Mouse (Mus musculus) thymus, adult 2 months (tissue): ENCODE measurements around the gene Glis3. TPM values are rescaled to one million over a fixed set of nuclear protein-coding genes. Genes with fewer than 3 reads are reported as not detected.
A peak's percentile ranks its signal among the peaks of the same experiment; 100 is the strongest.

Experiments used
- DNase-seq: peaks from one replicate; pipeline ENCODE4 v3.0.0; 2021
- H3K27ac ChIP-seq: fragments of 200-500 bp; 2 replicates; pipeline ENCODE4 v1.5.1; 2012; ENCODE audit warnings: low read length, control low read depth; ENCODE audit not compliant: control insufficient read depth, insufficient read depth
- H3K27me3 ChIP-seq: fragments of 200-500 bp; 2 replicates; pipeline ENCODE4 v1.6.1; 2012; ENCODE audit warnings: mild to moderate bottlenecking, low read length, moderate library complexity, mixed read lengths; ENCODE audit not compliant: control insufficient read depth, insufficient read depth
- H3K36me3 ChIP-seq: fragments of 200-500 bp; 2 replicates; pipeline ENCODE4 v1.6.1; 2012; ENCODE audit warnings: mild to moderate bottlenecking, low read length, moderate library complexity; ENCODE audit not compliant: control insufficient read depth, insufficient read depth
- H3K4me1 ChIP-seq: fragments of 200-500 bp; replicated peaks from 2 replicates; pipeline ENCODE4 v1.6.1; 2012; ENCODE audit warnings: low read length; ENCODE audit not compliant: control insufficient read depth, insufficient read depth
- H3K4me3 ChIP-seq: fragments of 200-500 bp; 2 replicates; pipeline ENCODE4 v1.5.1; 2012; ENCODE audit warnings: mild to moderate bottlenecking, low read length, control low read depth, moderate library complexity; ENCODE audit not compliant: control insufficient read depth, insufficient read depth
- CTCF ChIP-seq: fragments of 200-500 bp; IDR thresholded peaks from 2 replicates; pipeline ENCODE4 v1.5.1; 2012; ENCODE audit warnings: mild to moderate bottlenecking, control low read depth, low read length, moderate library complexity, borderline replicate concordance; ENCODE audit not compliant: control insufficient read depth, poor library complexity, insufficient read depth; ENCODE audit errors: extremely low read depth
- POLR2A ChIP-seq: fragments of 200-500 bp; IDR thresholded peaks from 2 replicates; pipeline ENCODE4 v1.6.1; 2012; ENCODE audit warnings: mild to moderate bottlenecking, low read length, control low read depth, moderate library complexity; ENCODE audit not compliant: control insufficient read depth, poor library complexity, insufficient read depth; ENCODE audit errors: extremely low read depth
- WGBS: fragments of 180-500 bp; shearing (Covaris S2); methylation state at CpG from one replicate; pipeline ENCODE4 v1.1.7; 2018; 5-methylcytosine and 5-hydroxymethylcytosine counted together
- polyA plus RNA-seq: library from polyadenylated mRNA; depleted of rRNA; stranded (reverse); fragments of >200 nt; gene quantifications from 2 replicates; pipeline ENCODE4 v1.2.3, GENCODE M21; 2012

Gene Glis3
- polyA plus RNA-seq, 1 experiment = 1.8 TPM

DNA sequence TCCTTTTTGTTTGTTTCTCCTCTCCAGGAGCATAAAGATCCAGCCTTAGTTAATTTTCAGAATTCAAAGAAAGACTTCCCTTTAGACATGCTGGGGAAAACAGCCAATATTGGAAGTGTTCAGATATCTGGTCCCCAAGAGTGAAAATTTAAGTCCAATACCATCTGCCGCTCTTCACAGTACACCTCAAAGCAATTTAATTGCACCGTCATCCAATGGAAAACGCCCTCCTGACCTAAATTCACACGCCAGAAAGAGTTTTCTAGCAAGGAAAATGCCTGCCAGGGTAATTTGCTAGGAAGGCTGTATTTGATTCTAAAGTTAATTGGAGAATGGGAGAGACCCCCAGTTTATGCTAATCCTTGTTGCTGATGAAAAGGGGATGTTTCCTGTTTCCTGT lies 374.4 kb downstream of the Glis3 start:
- 91% methylated on average over 4 of the region's 4 CpGs for WGBS
- H3K27ac ChIP-seq = no peak overlapping the region
- no peak for TF ChIP-seq CTCF
- TF ChIP-seq POLR2A = no peak
- no peak overlapping the region for H3K4me3 ChIP-seq
- DNase-seq = no peak
- no peaks in the 10 kb centered on the region for H3K36me3 ChIP-seq
- no peaks in the 10 kb centered on the region for H3K4me1 ChIP-seq
- no peaks in the 10 kb centered on the region for H3K27me3 ChIP-seq

DNA sequence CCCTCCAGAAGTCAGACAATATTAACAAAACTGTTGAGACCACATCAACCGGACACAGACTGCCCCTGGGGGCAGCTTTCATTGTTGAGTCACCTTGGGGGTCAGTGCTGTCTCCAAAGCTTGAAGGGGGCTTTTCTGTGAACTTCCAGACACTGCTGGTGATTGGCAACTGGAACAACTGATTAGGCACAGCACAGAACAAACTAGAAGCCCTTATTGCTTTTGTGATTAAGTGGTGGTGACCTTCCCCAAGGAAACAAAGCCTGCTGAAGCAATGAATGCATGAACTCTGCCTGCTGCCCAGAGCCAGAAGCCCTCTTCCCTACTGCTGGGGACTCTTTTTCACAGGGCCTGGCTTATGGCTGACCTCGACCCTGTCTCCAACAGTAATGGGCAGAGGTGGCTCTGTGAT lies 377.0 kb downstream of the Glis3 start:
- Histone ChIP-seq H3K4me3 (no peak overlapping the region), H3K27me3 (no peaks in the 10 kb centered on the region), H3K36me3 (no peaks in the 10 kb centered on the region), H3K4me1 (peaks cover 15% of the 10 kb centered on the region), H3K27ac (no peak overlapping the region)
- TF ChIP-seq POLR2A (no peak), CTCF (no peak)
- no peak for DNase-seq
- WGBS = 85% methylated on average over 2 of the region's 2 CpGs

DNA sequence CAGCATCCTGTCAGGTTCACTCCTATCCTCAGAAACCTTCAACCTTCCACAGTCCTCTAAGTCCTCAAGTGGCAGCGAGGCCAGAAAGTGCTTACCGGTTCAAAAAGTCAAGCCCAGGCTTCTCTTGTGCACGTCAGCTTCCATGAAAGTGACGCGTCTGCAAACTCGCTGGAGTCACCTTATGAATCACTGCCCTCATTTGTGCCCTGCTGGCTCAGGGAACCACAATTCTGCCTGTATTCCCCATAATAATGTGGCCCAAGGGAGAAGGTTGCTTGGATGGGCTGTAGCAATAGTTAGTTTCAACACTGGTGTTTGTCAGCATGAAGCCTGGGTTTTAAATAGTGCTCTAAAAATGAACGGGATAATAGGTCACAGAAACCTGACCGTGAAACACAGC lies 379.7 kb downstream of the Glis3 start:
- H3K27me3 ChIP-seq = no peaks in the 10 kb centered on the region
- no peak for TF ChIP-seq POLR2A
- no peak for TF ChIP-seq CTCF
- 97% methylated on average over 8 of the region's 8 CpGs for WGBS
- no peak for DNase-seq
- H3K36me3 ChIP-seq = no peaks in the 10 kb centered on the region
- H3K4me1 ChIP-seq = peaks cover 22% of the 10 kb centered on the region
- no peak overlapping the region for H3K27ac ChIP-seq
- H3K4me3 ChIP-seq = no peak overlapping the region

DNA sequence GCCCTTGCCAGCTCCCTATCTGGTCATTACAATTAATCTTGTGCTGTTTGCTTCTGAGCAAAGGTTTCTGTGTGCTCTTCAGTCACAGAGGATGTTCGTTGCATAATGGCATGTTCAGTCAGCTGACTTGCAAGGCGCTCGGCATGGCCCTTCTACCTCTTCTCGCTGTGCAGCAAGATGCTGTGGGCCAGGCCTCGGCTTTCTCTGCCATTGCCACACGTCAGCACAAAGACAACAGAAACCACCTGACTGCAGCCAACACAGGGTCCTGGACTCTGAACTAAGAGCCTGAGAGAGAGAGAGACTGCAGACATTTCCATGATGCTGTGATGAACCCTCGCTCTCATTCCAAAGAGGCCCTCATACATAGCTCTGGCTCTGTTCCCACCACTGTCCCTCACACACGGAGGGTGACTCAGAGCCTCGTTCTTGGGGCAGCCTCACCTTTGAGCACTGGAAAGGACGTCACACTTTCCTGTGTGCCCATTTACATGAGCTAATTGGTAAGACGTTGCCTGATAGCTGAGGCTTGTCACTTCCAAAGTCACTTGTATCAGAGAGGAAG lies 380.6 kb downstream of the Glis3 start:
- no peak for DNase-seq
- Histone ChIP-seq H3K4me1 (peaks cover 22% of the 10 kb centered on the region), H3K36me3 (no peaks in the 10 kb centered on the region), H3K27ac (no peak overlapping the region), H3K4me3 (no peak overlapping the region), H3K27me3 (no peaks in the 10 kb centered on the region)
- TF ChIP-seq CTCF (no peak), POLR2A (no peak)
- 84% methylated on average over 11 of the region's 11 CpGs for WGBS

DNA sequence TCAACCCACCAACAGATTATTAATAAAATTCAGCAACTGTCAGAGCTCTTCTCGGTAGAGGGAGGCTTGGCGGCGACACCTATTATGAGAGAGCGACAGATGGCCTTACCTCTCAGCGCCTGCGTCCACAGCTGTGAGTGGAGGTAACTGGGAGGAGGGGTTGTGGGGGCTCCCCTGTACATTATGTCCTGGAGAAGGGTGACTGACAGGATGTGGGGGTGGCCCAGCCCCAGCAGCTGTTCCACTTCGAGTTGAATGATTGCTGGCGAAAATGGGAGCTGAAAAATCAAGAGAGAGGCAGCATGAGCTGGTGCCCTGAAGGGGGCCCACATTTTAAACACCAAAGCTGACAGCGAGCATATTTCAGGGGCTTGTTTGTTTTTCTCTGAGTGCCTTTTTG lies 381.2 kb downstream of the Glis3 start:
- Histone ChIP-seq H3K27me3 (no peaks in the 10 kb centered on the region), H3K4me3 (no peak overlapping the region), H3K4me1 (peaks cover 22% of the 10 kb centered on the region), H3K27ac (no peak overlapping the region), H3K36me3 (no peaks in the 10 kb centered on the region)
- peak; percentile 29 for DNase-seq
- no peak for TF ChIP-seq CTCF
- no peak for TF ChIP-seq POLR2A
- WGBS = 17% methylated on average over 9 of the region's 9 CpGs

DNA sequence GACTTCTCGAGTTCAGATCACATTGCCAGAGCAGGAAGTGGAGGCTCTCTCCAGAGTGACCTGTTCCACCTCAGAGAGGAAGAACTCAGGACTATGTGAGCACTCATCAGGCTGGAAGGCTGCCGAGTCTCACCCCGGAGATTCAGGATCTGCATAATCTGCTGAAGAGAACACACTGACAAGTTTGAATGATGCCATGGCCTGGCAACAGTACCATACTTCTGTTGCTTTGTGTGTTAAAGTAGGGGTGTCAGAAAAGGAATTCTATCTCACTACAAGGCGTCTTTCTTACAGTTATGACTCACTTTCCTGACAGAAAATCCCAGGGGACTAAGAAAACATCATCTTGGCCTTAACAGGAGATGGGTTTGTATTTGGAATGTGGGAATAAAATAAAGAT lies 388.3 kb downstream of the Glis3 start:
- H3K4me1 ChIP-seq = no peaks in the 10 kb centered on the region; the same call in 1 of the 2 replicates
- 89% methylated on average over 4 of the region's 4 CpGs for WGBS
- TF ChIP-seq CTCF = no peak
- no peak for TF ChIP-seq POLR2A
- no peaks in the 10 kb centered on the region for H3K27me3 ChIP-seq
- no peaks in the 10 kb centered on the region for H3K36me3 ChIP-seq
- DNase-seq = no peak
- no peak overlapping the region for H3K27ac ChIP-seq
- H3K4me3 ChIP-seq = no peak overlapping the region

DNA sequence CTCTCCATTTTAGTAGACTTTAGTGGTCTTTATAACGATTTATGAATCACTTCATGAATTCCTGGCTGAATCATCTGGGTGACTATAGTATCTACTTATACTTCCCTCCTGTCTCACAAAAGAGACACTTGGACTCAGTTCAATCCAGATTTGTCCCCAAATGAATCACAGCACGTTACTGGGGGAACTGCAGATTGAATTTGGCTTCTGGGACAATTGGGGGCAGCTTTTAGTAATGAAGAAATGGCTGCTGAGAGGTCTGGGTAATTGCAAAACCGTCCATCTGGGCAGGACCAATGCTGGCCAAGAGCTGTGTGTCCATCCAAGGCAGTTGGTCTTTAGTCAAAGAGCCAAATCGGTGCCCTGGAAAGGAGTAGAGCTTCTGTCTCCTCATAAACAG lies 390.4 kb downstream of the Glis3 start:
- Histone ChIP-seq H3K36me3 (no peaks in the 10 kb centered on the region), H3K4me1 (no peaks in the 10 kb centered on the region; the same call in 1 of the 2 replicates), H3K27me3 (no peaks in the 10 kb centered on the region), H3K4me3 (no peak overlapping the region), H3K27ac (no peak overlapping the region)
- WGBS = 88% methylated on average over 4 of the region's 4 CpGs
- TF ChIP-seq POLR2A (no peak), CTCF (no peak)
- no peak for DNase-seq
